ENCODE assay signal across 10 mouse cellular contexts in the genomic region with DNA sequence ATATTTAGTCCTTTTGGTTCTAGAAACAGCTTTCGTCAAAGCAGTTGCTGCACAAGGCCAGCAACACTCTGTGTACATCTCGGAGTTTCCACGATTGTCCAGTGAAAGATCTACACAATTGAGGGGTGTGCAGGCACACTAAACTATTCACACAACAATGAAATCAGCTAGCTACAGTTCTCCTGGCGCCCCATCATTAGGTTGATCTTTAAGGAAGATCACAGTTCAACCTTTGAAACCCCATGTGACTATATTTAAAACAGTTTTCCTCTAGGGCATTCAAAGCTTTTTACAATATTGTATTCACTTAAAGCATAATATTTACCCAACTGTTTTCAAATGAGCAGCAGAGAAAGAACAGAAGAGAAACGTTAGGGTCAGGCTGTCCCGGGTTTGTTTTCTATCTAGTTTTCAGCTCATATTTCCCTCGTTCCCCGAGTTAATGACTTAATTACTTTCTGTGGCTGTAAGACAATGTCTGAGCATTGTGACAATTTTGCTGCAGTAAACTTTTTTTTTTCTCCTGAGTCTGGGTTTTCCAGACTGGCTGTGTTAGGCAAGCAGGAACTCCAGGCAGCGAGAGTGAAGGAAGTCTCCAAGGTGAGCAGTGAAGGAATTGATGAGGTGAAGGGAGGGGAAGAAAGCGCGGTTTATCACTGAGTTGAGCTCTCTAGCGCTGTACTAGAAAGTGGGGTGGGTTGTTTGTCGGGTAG. TPM values are rescaled to one million over a fixed set of nuclear protein-coding genes. Genes with fewer than 3 reads are reported as not detected.
A peak's percentile ranks its signal among the peaks of the same experiment; 100 is the strongest.
DNase-seq lines count a peak whose midpoint lies in the region; ATAC-seq and TF ChIP-seq lines count a peak whose summit lies in the region.
"Had no signal": no experiment of that assay in that cellular context is flagged by ENCODE, and none has a peak within 500 bp of the region (broad histone marks: within the 10 kb centered on the region; RNA-seq: fewer than 3 reads in every experiment).

No protein-coding gene starts in this region.

- no peaks in the 10 kb centered on the region for H3K4me1 ChIP-seq in hindbrain, embryonic 13.5 days (replicated peaks)
- 0 out of 2 replicates have a peak, but pooled peaks cover 4% of the 10 kb centered on the region for H3K4me1 ChIP-seq in hindbrain, embryonic 10.5 days (replicated peaks)
- no peaks in the 10 kb centered on the region for H3K4me1 ChIP-seq in neural tube, embryonic 12.5 days
- peaks cover 8% of the 10 kb centered on the region; the same call in 1 of the 2 replicates for H3K4me1 ChIP-seq in limb, embryonic 12.5 days (replicated peaks)
- H3K4me1 ChIP-seq in stomach, postnatal 0 days (replicated peaks; ENCODE audit: control insufficient read depth, insufficient read depth): no peaks in the 10 kb centered on the region
- H3K4me1 ChIP-seq: forebrain, embryonic 15.5 days had no signal

- no peak for TF ChIP-seq CTCF in stomach, postnatal 0 days (IDR thresholded peaks at IDR 0.05; ENCODE audit: low read depth)

- TF ChIP-seq EP300 in stomach, postnatal 0 days (optimal IDR thresholded peaks at IDR 0.05): no peak

- 55% methylated on average over 13 of the region's 13 CpGs for WGBS in hindbrain, embryonic 13.5 days
- 60% methylated on average over 13 of the region's 13 CpGs for WGBS in hindbrain, embryonic 10.5 days
- 44% methylated on average over 13 of the region's 13 CpGs for WGBS in neural tube, embryonic 12.5 days
- 42% methylated on average over 13 of the region's 13 CpGs for WGBS in limb, embryonic 12.5 days
- 35% methylated on average over 13 of the region's 13 CpGs for WGBS in stomach, postnatal 0 days

- no peaks in the 10 kb centered on the region for H3K9me3 ChIP-seq in hindbrain, embryonic 13.5 days
- no peaks in the 10 kb centered on the region for H3K9me3 ChIP-seq in hindbrain, embryonic 10.5 days
- no peaks in the 10 kb centered on the region for H3K9me3 ChIP-seq in neural tube, embryonic 12.5 days
- no peaks in the 10 kb centered on the region for H3K9me3 ChIP-seq in limb, embryonic 12.5 days
- H3K9me3 ChIP-seq in stomach, postnatal 0 days (ENCODE audit: control insufficient read depth, low read length): no peaks in the 10 kb centered on the region
- H3K9me3 ChIP-seq: forebrain, embryonic 15.5 days had no signal

- H3K9ac ChIP-seq in hindbrain, embryonic 13.5 days: no peak overlapping the region
- no peak overlapping the region for H3K9ac ChIP-seq in neural tube, embryonic 12.5 days
- H3K9ac ChIP-seq in limb, embryonic 12.5 days (replicated peaks): no peak overlapping the region
- no peak overlapping the region for H3K9ac ChIP-seq in stomach, postnatal 0 days (ENCODE audit: low read length)
- H3K9ac ChIP-seq: forebrain, embryonic 15.5 days had no signal

- H3K27ac ChIP-seq in hindbrain, embryonic 13.5 days: no peak overlapping the region
- no peak overlapping the region for H3K27ac ChIP-seq in hindbrain, embryonic 10.5 days
- no peak overlapping the region for H3K27ac ChIP-seq in neural tube, embryonic 12.5 days
- no peak overlapping the region for H3K27ac ChIP-seq in limb, embryonic 12.5 days
- no peak overlapping the region for H3K27ac ChIP-seq in stomach, postnatal 0 days (replicated peaks)
- H3K27ac ChIP-seq: forebrain, embryonic 15.5 days had no signal

- H3K4me2 ChIP-seq in hindbrain, embryonic 13.5 days: peak overlapping the region; percentile 33; the same call in 1 of the 2 replicates
- H3K4me2 ChIP-seq in neural tube, embryonic 12.5 days (replicated peaks): 0 out of 2 replicates have a peak overlapping the region, but pooled peaks have one; percentile 6
- H3K4me2 ChIP-seq in limb, embryonic 12.5 days: peak overlapping the region; percentile 46
- peak overlapping the region; percentile 18 for H3K4me2 ChIP-seq in stomach, postnatal 0 days (replicated peaks; ENCODE audit: low read depth)
- H3K4me2 ChIP-seq: forebrain, embryonic 15.5 days had no signal

- no peaks in the 10 kb centered on the region for H3K36me3 ChIP-seq in hindbrain, embryonic 13.5 days
- no peaks in the 10 kb centered on the region for H3K36me3 ChIP-seq in hindbrain, embryonic 10.5 days
- H3K36me3 ChIP-seq in neural tube, embryonic 12.5 days: no peaks in the 10 kb centered on the region
- no peaks in the 10 kb centered on the region for H3K36me3 ChIP-seq in limb, embryonic 12.5 days
- no peaks in the 10 kb centered on the region for H3K36me3 ChIP-seq in stomach, postnatal 0 days (ENCODE audit: control insufficient read depth, insufficient read depth, low read length)
- H3K36me3 ChIP-seq: forebrain, embryonic 15.5 days had no signal

- no peak for ATAC-seq in hindbrain, embryonic 13.5 days (ENCODE audit: low FRiP score)
- no peak for ATAC-seq in neural tube, embryonic 12.5 days (ENCODE audit: low FRiP score, low read depth)
- no peak for ATAC-seq in limb, embryonic 12.5 days (ENCODE audit: insufficient number of reproducible peaks, insufficient read depth, low FRiP score, low TSS enrichment, low read depth)
- no peak for ATAC-seq in stomach, postnatal 0 days (ENCODE audit: low FRiP score, low TSS enrichment)
- ATAC-seq in granulocyte monocyte progenitor cell, adult 5-6 weeks (replicated peaks; ENCODE audit: poor library complexity, severe bottlenecking): no peak
- ATAC-seq: forebrain, embryonic 15.5 days had no signal

- no peak for DNase-seq in hindbrain, embryonic 10.5 days (ENCODE audit: low spot score)
- DNase-seq in neural tube, embryonic 10.5 days (ENCODE audit: extremely low spot score, low spot score): no peak
- DNase-seq in stomach, postnatal 0 days (ENCODE audit: low spot score): no peak
- no peak for DNase-seq in thymus, postnatal 0 days (ENCODE audit: low spot score)
- DNase-seq: kidney, adult 9 months had no signal

- H3K4me3 ChIP-seq in hindbrain, embryonic 13.5 days: no peak overlapping the region
- no peak overlapping the region for H3K4me3 ChIP-seq in hindbrain, embryonic 10.5 days
- no peak overlapping the region for H3K4me3 ChIP-seq in neural tube, embryonic 12.5 days
- no peak overlapping the region for H3K4me3 ChIP-seq in limb, embryonic 12.5 days (replicated peaks)
- H3K4me3 ChIP-seq in stomach, postnatal 0 days (ENCODE audit: low read depth, low read length): no peak overlapping the region
- H3K4me3 ChIP-seq: forebrain, embryonic 15.5 days had no signal

- no peaks in the 10 kb centered on the region for H3K27me3 ChIP-seq in hindbrain, embryonic 13.5 days
- H3K27me3 ChIP-seq in hindbrain, embryonic 10.5 days (ENCODE audit: insufficient read depth, poor library complexity, severe bottlenecking): 0 out of 2 replicates have a peak, but pooled peaks cover 3% of the 10 kb centered on the region
- H3K27me3 ChIP-seq in neural tube, embryonic 12.5 days (replicated peaks): no peaks in the 10 kb centered on the region
- H3K27me3 ChIP-seq in limb, embryonic 12.5 days: peaks cover 7% of the 10 kb centered on the region; the same call in 1 of the 2 replicates
- H3K27me3 ChIP-seq in stomach, postnatal 0 days (ENCODE audit: control insufficient read depth, insufficient read depth, low read length): 0 out of 2 replicates have a peak, but pooled peaks cover 3% of the 10 kb centered on the region
- H3K27me3 ChIP-seq: forebrain, embryonic 15.5 days had no signal

RNA-seq across cellular contexts. Expression of a gene that starts 38.2 kb away (rescaled TPM):
- polyA plus RNA-seq in hindbrain, embryonic 13.5 days (2015; fragmentation: Nextera tagmentation; extraction: Ambion mirVana): 2.7 and 3.1 TPM in 2 replicates
- polyA plus RNA-seq in hindbrain, embryonic 10.5 days (2016; fragmentation: Nextera tagmentation; extraction: Ambion mirVana): 0.14 and 0.18 TPM in 2 replicates
- 2.0 TPM in 2 replicates for polyA plus RNA-seq in neural tube, embryonic 12.5 days (2016; fragmentation: Nextera tagmentation; extraction: Ambion mirVana)
- 0.20 and 0.31 TPM in 2 replicates for polyA plus RNA-seq in limb, embryonic 12.5 days (2016; fragmentation: Nextera tagmentation; extraction: Ambion mirVana)
- 0.11 and 0.18 TPM in 2 replicates for polyA plus RNA-seq in stomach, postnatal 0 days (2015; fragmentation: Nextera tagmentation; extraction: Ambion mirVana)
- polyA plus RNA-seq in thymus, postnatal 0 days (2015; fragmentation: Nextera tagmentation; extraction: Ambion mirVana): 0.03 and 0.04 TPM in 2 replicates
- 0.02 and 0.04 TPM in 2 replicates for total RNA-seq in granulocyte monocyte progenitor cell, adult 5-6 weeks (2014; fragmentation: Nextera tagmentation)
- total RNA-seq in granulocyte monocyte progenitor cell, adult 5-6 weeks (2017): under 0.01 and 0.09 TPM in 2 replicates

RNA-seq across cellular contexts. Expression of a gene that starts 39.8 kb away (rescaled TPM):
- polyA plus RNA-seq in hindbrain, embryonic 13.5 days (2015; fragmentation: Nextera tagmentation; extraction: Ambion mirVana): 3.3 and 3.6 TPM in 2 replicates
- polyA plus RNA-seq in hindbrain, embryonic 10.5 days (2016; fragmentation: Nextera tagmentation; extraction: Ambion mirVana): 1.6 and 2.8 TPM in 2 replicates
- 2.5 and 2.8 TPM in 2 replicates for polyA plus RNA-seq in neural tube, embryonic 12.5 days (2016; fragmentation: Nextera tagmentation; extraction: Ambion mirVana)
- 10.4 and 12.8 TPM in 2 replicates for polyA plus RNA-seq in limb, embryonic 12.5 days (2016; fragmentation: Nextera tagmentation; extraction: Ambion mirVana)
- 0.18 and 0.21 TPM in 2 replicates for polyA plus RNA-seq in stomach, postnatal 0 days (2015; fragmentation: Nextera tagmentation; extraction: Ambion mirVana)
- polyA plus RNA-seq in thymus, postnatal 0 days (2015; fragmentation: Nextera tagmentation; extraction: Ambion mirVana): 3.3 and 4.9 TPM in 2 replicates
- not detected in 2 replicates for total RNA-seq in granulocyte monocyte progenitor cell, adult 5-6 weeks (2014; fragmentation: Nextera tagmentation)
- not detected in 2 replicates for total RNA-seq in granulocyte monocyte progenitor cell, adult 5-6 weeks (2017)
